Mouse (Mus musculus): ENCODE results near the gene Lrp2.

GRCm38 (mm10) chr2:69418294-69418881 is 167.5 kb downstream of the Lrp2 start:
- TF ChIP-seq CTCF (IDR thresholded peaks at IDR 0.05; ENCODE audit: borderline replicate concordance, insufficient read depth, low read length) (no peak), POLR2A (IDR thresholded peaks at IDR 0.05; ENCODE audit: low read depth, low read length) (no peak)

Data from embryonic fibroblast, embryonic 13.5 days (primary cell).